Comparison of ENCODE assay signal across 17 mouse cellular contexts in genomic region chr17:62624804-62625645, GRCm38 (mm10).
DNase-seq lines count a peak whose midpoint lies in the region; ATAC-seq and TF ChIP-seq lines count a peak whose summit lies in the region.
"Had no signal": no experiment of that assay in that cellular context is flagged by ENCODE, and none has a peak within 500 bp of the region (broad histone marks: within the 10 kb centered on the region; RNA-seq: fewer than 3 reads in every experiment).

No protein-coding gene starts in this region.

- no peak for TF ChIP-seq CTCF in hindbrain, postnatal 0 days (IDR thresholded peaks at IDR 0.05; ENCODE audit: low read depth)
- TF ChIP-seq CTCF in cerebellum, adult 2 months (IDR thresholded peaks at IDR 0.05; ENCODE audit: borderline replicate concordance, insufficient read depth, low read depth, low read length): no peak

- H3K4me2 ChIP-seq in forebrain, embryonic 13.5 days: no peak overlapping the region
- H3K4me2 ChIP-seq in midbrain, embryonic 14.5 days (ENCODE audit: low read length): no peak overlapping the region
- no peak overlapping the region for H3K4me2 ChIP-seq in midbrain, embryonic 11.5 days
- no peak overlapping the region for H3K4me2 ChIP-seq in hindbrain, postnatal 0 days (ENCODE audit: low read depth, low read length)
- H3K4me2 ChIP-seq: kidney, embryonic 15.5 days; stomach, embryonic 15.5 days had no signal

- TF ChIP-seq POLR2A in cerebellum, adult 2 months (IDR thresholded peaks at IDR 0.05; ENCODE audit: borderline replicate concordance, insufficient read depth, low read length): no peak

- no peaks in the 10 kb centered on the region for H3K36me3 ChIP-seq in forebrain, embryonic 13.5 days (ENCODE audit: poor library complexity, severe bottlenecking)
- no peaks in the 10 kb centered on the region for H3K36me3 ChIP-seq in forebrain, embryonic 10.5 days (replicated peaks)
- no peaks in the 10 kb centered on the region for H3K36me3 ChIP-seq in midbrain, embryonic 14.5 days (ENCODE audit: control insufficient read depth, insufficient read depth, low read length)
- H3K36me3 ChIP-seq in midbrain, embryonic 11.5 days (ENCODE audit: control insufficient read depth, insufficient read depth, low read length): no peaks in the 10 kb centered on the region
- H3K36me3 ChIP-seq in hindbrain, postnatal 0 days (ENCODE audit: insufficient read depth, low read length): no peaks in the 10 kb centered on the region
- H3K36me3 ChIP-seq: kidney, embryonic 15.5 days; stomach, embryonic 15.5 days had no signal

- peaks cover 37% of the 10 kb centered on the region for H3K4me1 ChIP-seq in forebrain, embryonic 13.5 days
- H3K4me1 ChIP-seq in forebrain, embryonic 10.5 days: peaks cover 52% of the 10 kb centered on the region
- peaks cover 18% of the 10 kb centered on the region for H3K4me1 ChIP-seq in midbrain, embryonic 14.5 days (ENCODE audit: control insufficient read depth, insufficient read depth, low read length)
- peaks cover 9% of the 10 kb centered on the region for H3K4me1 ChIP-seq in midbrain, embryonic 11.5 days (ENCODE audit: control insufficient read depth, insufficient read depth, low read length)
- H3K4me1 ChIP-seq in hindbrain, postnatal 0 days (ENCODE audit: insufficient read depth, low read length): no peaks in the 10 kb centered on the region
- H3K4me1 ChIP-seq in cerebellum, adult 2 months (ENCODE audit: control insufficient read depth, insufficient read depth, low read length): no peaks in the 10 kb centered on the region
- H3K4me1 ChIP-seq: stomach, embryonic 15.5 days had no signal

- no peaks in the 10 kb centered on the region for H3K9me3 ChIP-seq in forebrain, embryonic 13.5 days (replicated peaks)
- no peaks in the 10 kb centered on the region for H3K9me3 ChIP-seq in forebrain, embryonic 10.5 days
- no peaks in the 10 kb centered on the region for H3K9me3 ChIP-seq in midbrain, embryonic 14.5 days (ENCODE audit: control insufficient read depth, low read length)
- H3K9me3 ChIP-seq in midbrain, embryonic 11.5 days (ENCODE audit: control insufficient read depth, low read length): no peaks in the 10 kb centered on the region
- H3K9me3 ChIP-seq in hindbrain, postnatal 0 days (ENCODE audit: low read length): no peaks in the 10 kb centered on the region
- H3K9me3 ChIP-seq: kidney, embryonic 15.5 days; stomach, embryonic 15.5 days had no signal

- no peak overlapping the region for H3K4me3 ChIP-seq in forebrain, embryonic 13.5 days
- H3K4me3 ChIP-seq in forebrain, embryonic 10.5 days: no peak overlapping the region
- no peak overlapping the region for H3K4me3 ChIP-seq in midbrain, embryonic 14.5 days (replicated peaks; ENCODE audit: low read depth, low read length)
- no peak overlapping the region for H3K4me3 ChIP-seq in midbrain, embryonic 11.5 days (ENCODE audit: low read depth, low read length)
- no peak overlapping the region for H3K4me3 ChIP-seq in hindbrain, postnatal 0 days (ENCODE audit: low read length)
- no peak overlapping the region for H3K4me3 ChIP-seq in cerebellum, adult 2 months (replicated peaks; ENCODE audit: insufficient read depth, low read depth, low read length)
- H3K4me3 ChIP-seq: kidney, embryonic 15.5 days; myocyte; stomach, embryonic 15.5 days had no signal

- H3K9ac ChIP-seq in forebrain, embryonic 13.5 days: no peak overlapping the region
- no peak overlapping the region for H3K9ac ChIP-seq in midbrain, embryonic 14.5 days (replicated peaks; ENCODE audit: low read length)
- H3K9ac ChIP-seq in midbrain, embryonic 11.5 days (ENCODE audit: low read length): no peak overlapping the region
- H3K9ac ChIP-seq in hindbrain, postnatal 0 days (replicated peaks; ENCODE audit: low read length): no peak overlapping the region
- H3K9ac ChIP-seq: forebrain, postnatal 0 days; kidney, embryonic 15.5 days; stomach, embryonic 15.5 days had no signal

- ATAC-seq in forebrain, embryonic 13.5 days: 0 out of 2 replicates have a peak, but pooled peaks have one; percentile 25
- ATAC-seq in midbrain, embryonic 14.5 days (ENCODE audit: low FRiP score, low TSS enrichment): peak; percentile 24; the same call in 1 of the 2 replicates
- no peak for ATAC-seq in midbrain, embryonic 11.5 days (ENCODE audit: low FRiP score)
- peak; percentile 43 for ATAC-seq in hindbrain, postnatal 0 days
- ATAC-seq: forebrain, postnatal 0 days; intestine, postnatal 0 days had no signal

- 68% methylated on average over 8 of the region's 8 CpGs for WGBS in forebrain, embryonic 13.5 days
- WGBS in forebrain, embryonic 10.5 days: 91% methylated on average over 8 of the region's 8 CpGs
- 58% methylated on average over 8 of the region's 8 CpGs for WGBS in midbrain, embryonic 14.5 days
- WGBS in midbrain, embryonic 11.5 days: 84% methylated on average over 8 of the region's 8 CpGs
- 55% methylated on average over 8 of the region's 8 CpGs for WGBS in hindbrain, postnatal 0 days
- WGBS in cerebellum, adult 2 months: 69% methylated on average over 8 of the region's 8 CpGs

- H3K27ac ChIP-seq in forebrain, embryonic 13.5 days: no peak overlapping the region; the same call in 1 of the 2 replicates
- no peak overlapping the region for H3K27ac ChIP-seq in forebrain, embryonic 10.5 days
- peak overlapping the region; percentile 53 for H3K27ac ChIP-seq in midbrain, embryonic 14.5 days (replicated peaks; ENCODE audit: low read depth, low read length)
- no peak overlapping the region for H3K27ac ChIP-seq in midbrain, embryonic 11.5 days (ENCODE audit: low read depth, low read length)
- H3K27ac ChIP-seq in hindbrain, postnatal 0 days: no peak overlapping the region
- no peak overlapping the region for H3K27ac ChIP-seq in cerebellum, adult 2 months (ENCODE audit: insufficient read depth, low read length)
- H3K27ac ChIP-seq: kidney, embryonic 15.5 days; stomach, embryonic 15.5 days had no signal

- no peak for DNase-seq in forebrain, embryonic 10.5 days (ENCODE audit: extremely low spot score, low spot score)
- DNase-seq in midbrain, embryonic 14.5 days: peak; percentile 26
- no peak for DNase-seq in midbrain, embryonic 11.5 days (ENCODE audit: low spot score, missing footprints)
- no peak for DNase-seq in hindbrain, postnatal 0 days (ENCODE audit: low spot score)
- DNase-seq in cerebellum, adult 2 months: no peak
- no peak for DNase-seq in frontal cortex, postnatal 10 days (ENCODE audit: low spot score in 2 of 2)
- DNase-seq: cerebellum, adult 8-10 months; forebrain, postnatal 0 days; kidney, postnatal 36 days; layer of hippocampus, postnatal 36 days; lung, postnatal 4 days; thymus, postnatal 36 days had no signal

- no peaks in the 10 kb centered on the region for H3K27me3 ChIP-seq in forebrain, embryonic 13.5 days
- H3K27me3 ChIP-seq in forebrain, embryonic 10.5 days (ENCODE audit: poor library complexity, severe bottlenecking): no peaks in the 10 kb centered on the region
- H3K27me3 ChIP-seq in midbrain, embryonic 14.5 days (ENCODE audit: control insufficient read depth, insufficient read depth, low read length): no peaks in the 10 kb centered on the region
- H3K27me3 ChIP-seq in midbrain, embryonic 11.5 days (ENCODE audit: control insufficient read depth, insufficient read depth, low read length): no peaks in the 10 kb centered on the region
- no peaks in the 10 kb centered on the region for H3K27me3 ChIP-seq in hindbrain, postnatal 0 days (ENCODE audit: insufficient read depth, low read length)
- no peaks in the 10 kb centered on the region for H3K27me3 ChIP-seq in cerebellum, adult 2 months (ENCODE audit: control insufficient read depth, insufficient read depth, low read length)
- H3K27me3 ChIP-seq: kidney, embryonic 15.5 days; stomach, embryonic 15.5 days had no signal
